Mouse (Mus musculus): Measurements from ENCODE around the gene Smagp.
A peak's percentile ranks its signal among the peaks of the same experiment; 100 is the strongest.
"Not testable (repeated sequence)": the region's sequence is repeated elsewhere in the genome, so short reads cannot be mapped to it uniquely, and the experiment has no call there.

Smagp gene

GRCm38 (mm10) chr15:100627774-100628370, 8.9 kb downstream of the Smagp start:
- no peak for DNase-seq (ENCODE audit: extremely low spot score, low read depth, low spot score)

GRCm38 (mm10) chr15:100627287-100627686, 9.5 kb downstream of the Smagp start:
- DNase-seq (ENCODE audit: extremely low spot score, low read depth, low spot score): no peak

- DNase-seq (ENCODE audit: extremely low spot score, low read depth, low spot score): no peak
Observed at GRCm38 (mm10) chr15:100624435-100624834, 12.3 kb downstream of the Smagp start.

- DNase-seq (ENCODE audit: extremely low spot score, low read depth, low spot score): no peak
Observed at GRCm38 (mm10) chr15:100623754-100624153, 13.0 kb downstream of the Smagp start.

- DNase-seq (ENCODE audit: extremely low spot score, low read depth, low spot score): no peak
Observed at GRCm38 (mm10) chr15:100622164-100622563, 14.6 kb downstream of the Smagp start.

GRCm38 (mm10) chr15:100621671-100622070, 15.1 kb downstream of the Smagp start:
- not testable (repeated sequence) for DNase-seq (ENCODE audit: extremely low spot score, low read depth, low spot score)

GRCm38 (mm10) chr15:100619200-100619599, 17.5 kb downstream of the Smagp start:
- DNase-seq (ENCODE audit: extremely low spot score, low read depth, low spot score): no peak

GRCm38 (mm10) chr15:100616221-100616620, 20.5 kb downstream of the Smagp start:
- DNase-seq (ENCODE audit: extremely low spot score, low read depth, low spot score): no peak

GRCm38 (mm10) chr15:100615825-100616220, 20.9 kb downstream of the Smagp start:
- peak; percentile 54 for DNase-seq (ENCODE audit: extremely low spot score, low read depth, low spot score)

- peak; percentile 86 for DNase-seq (ENCODE audit: extremely low spot score, low read depth, low spot score)
Observed at GRCm38 (mm10) chr15:100614996-100615824, 21.5 kb downstream of the Smagp start, which contains the start of gene Dazap2. Gene Dazap2 (plus strand): TSS chr15:100615349.

- DNase-seq (ENCODE audit: extremely low spot score, low read depth, low spot score): no peak
Observed at GRCm38 (mm10) chr15:100614218-100614995, 22.3 kb downstream of the Smagp start.

GRCm38 (mm10) chr15:100613584-100613983, 23.2 kb downstream of the Smagp start:
- DNase-seq (ENCODE audit: extremely low spot score, low read depth, low spot score): no peak

- DNase-seq (ENCODE audit: extremely low spot score, low read depth, low spot score): no peak
Observed at GRCm38 (mm10) chr15:100612432-100612831, 24.3 kb downstream of the Smagp start.

GRCm38 (mm10) chr15:100611951-100612350, 24.8 kb downstream of the Smagp start:
- no peak for DNase-seq (ENCODE audit: extremely low spot score, low read depth, low spot score)

GRCm38 (mm10) chr15:100606677-100607076, 30.1 kb downstream of the Smagp start:
- DNase-seq (ENCODE audit: extremely low spot score, low read depth, low spot score): not testable (repeated sequence)

- DNase-seq (ENCODE audit: extremely low spot score, low read depth, low spot score): no peak
Observed at GRCm38 (mm10) chr15:100601669-100602068, 35.1 kb downstream of the Smagp start.

- no peak for DNase-seq (ENCODE audit: extremely low spot score, low read depth, low spot score)
Observed at GRCm38 (mm10) chr15:100600696-100601272, 36.0 kb downstream of the Smagp start.

GRCm38 (mm10) chr15:100600047-100600695, 36.6 kb downstream of the Smagp start:
- DNase-seq (ENCODE audit: extremely low spot score, low read depth, low spot score): peak; percentile 54

GRCm38 (mm10) chr15:100599276-100600046, 37.3 kb downstream of the Smagp start, which contains the start of gene Pou6f1:
Gene Pou6f1 (minus strand): TSS chr15:100599984.
- no peak for DNase-seq (ENCODE audit: extremely low spot score, low read depth, low spot score)

GRCm38 (mm10) chr15:100598883-100599275, 37.9 kb downstream of the Smagp start:
- DNase-seq (ENCODE audit: extremely low spot score, low read depth, low spot score): no peak

All from hindlimb bud, embryonic 11.5 days (tissue).